Mouse (Mus musculus) heart, adult 2 months (tissue): ENCODE results near the gene Ylpm1.

Source experiments
- CTCF ChIP-seq: fragments of 200-600 bp; IDR thresholded peaks from 2 replicates; pipeline ENCODE4 v1.8.1; 2022; ENCODE audit warnings: antibody characterized with exemption, mild to moderate bottlenecking, moderate library complexity
- EP300 ChIP-seq: fragments of 200-500 bp; IDR thresholded peaks from 2 replicates; pipeline ENCODE4 v1.6.1; 2011; ENCODE audit warnings: low read depth, low read length, control low read depth; ENCODE audit not compliant: insufficient read depth

DNA sequence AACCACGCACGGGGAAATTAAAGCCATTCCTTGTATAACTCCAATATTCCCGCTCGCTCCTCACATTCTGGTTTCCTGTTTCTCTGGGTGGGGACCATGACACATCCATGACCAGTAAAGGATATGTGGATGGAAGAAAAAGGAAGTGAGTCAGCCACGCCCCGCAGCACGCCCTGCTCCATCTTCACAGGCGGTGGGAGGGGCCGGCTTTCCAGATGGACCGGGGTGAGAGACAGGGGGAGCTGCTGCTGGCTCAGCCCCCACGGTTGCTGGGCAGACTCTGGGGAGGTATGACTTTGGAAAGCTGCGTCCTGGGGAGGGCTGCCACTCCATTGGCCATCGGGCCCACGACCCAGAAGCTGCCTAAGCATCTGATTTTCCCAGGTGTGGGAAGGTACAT, 97.9 kb downstream of the Ylpm1 start:
- TF ChIP-seq EP300 (no peak), CTCF (no peak)
